Mouse (Mus musculus): ENCODE results near the gene Pold1. TPM values are rescaled to one million over a fixed set of nuclear protein-coding genes. Genes with fewer than 3 reads are reported as not detected.

The Pold1 gene
- polyA plus RNA-seq, 1 experiment from 2014 or later, result 62.3 TPM

DNA sequence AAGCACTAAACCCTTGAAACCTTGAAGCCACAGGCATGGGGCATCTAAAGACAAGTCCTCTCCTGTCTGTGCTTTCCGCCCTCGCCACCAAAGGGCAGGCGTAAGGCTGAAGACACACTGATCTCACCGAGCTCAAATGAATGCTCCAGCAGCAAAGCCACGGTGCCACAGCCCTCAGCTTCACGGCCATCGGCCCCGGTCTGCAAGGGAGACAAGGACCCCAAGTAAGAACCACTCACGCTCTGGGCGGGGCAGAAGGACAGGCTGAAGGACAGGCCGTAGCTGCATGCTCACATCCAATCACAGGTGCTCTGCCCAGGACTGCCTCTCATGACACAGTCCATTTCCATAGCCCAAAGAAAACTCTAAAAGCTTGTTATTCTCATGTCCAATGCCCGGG lies 54.0 kb downstream of the Pold1 start:
- H3K27me3 ChIP-seq (ENCODE audit: control insufficient read depth, insufficient read depth, low read length), result no peaks in the 10 kb centered on the region
- H3K4me3 ChIP-seq (ENCODE audit: low read depth, low read length), result no peak overlapping the region
- no peak overlapping the region for H3K9ac ChIP-seq (ENCODE audit: low read length)
- H3K4me1 ChIP-seq (ENCODE audit: control insufficient read depth, insufficient read depth, low read length), result peaks cover 6% of the 10 kb centered on the region; the same call in 1 of the 2 replicates
- H3K9me3 ChIP-seq (ENCODE audit: control insufficient read depth, low read length), result no peaks in the 10 kb centered on the region
- H3K4me2 ChIP-seq (ENCODE audit: low read depth), result no peak overlapping the region
- DNase-seq (ENCODE audit: low spot score), result no peak
- H3K36me3 ChIP-seq (ENCODE audit: control insufficient read depth, insufficient read depth, low read length), result peaks cover 7% of the 10 kb centered on the region
- H3K27ac ChIP-seq (ENCODE audit: low read depth, low read length), result no peak overlapping the region
- WGBS, result 93% methylated on average over 12 of the region's 12 CpGs
- ATAC-seq (ENCODE audit: insufficient read depth, low FRiP score, low TSS enrichment), result no peak

DNA sequence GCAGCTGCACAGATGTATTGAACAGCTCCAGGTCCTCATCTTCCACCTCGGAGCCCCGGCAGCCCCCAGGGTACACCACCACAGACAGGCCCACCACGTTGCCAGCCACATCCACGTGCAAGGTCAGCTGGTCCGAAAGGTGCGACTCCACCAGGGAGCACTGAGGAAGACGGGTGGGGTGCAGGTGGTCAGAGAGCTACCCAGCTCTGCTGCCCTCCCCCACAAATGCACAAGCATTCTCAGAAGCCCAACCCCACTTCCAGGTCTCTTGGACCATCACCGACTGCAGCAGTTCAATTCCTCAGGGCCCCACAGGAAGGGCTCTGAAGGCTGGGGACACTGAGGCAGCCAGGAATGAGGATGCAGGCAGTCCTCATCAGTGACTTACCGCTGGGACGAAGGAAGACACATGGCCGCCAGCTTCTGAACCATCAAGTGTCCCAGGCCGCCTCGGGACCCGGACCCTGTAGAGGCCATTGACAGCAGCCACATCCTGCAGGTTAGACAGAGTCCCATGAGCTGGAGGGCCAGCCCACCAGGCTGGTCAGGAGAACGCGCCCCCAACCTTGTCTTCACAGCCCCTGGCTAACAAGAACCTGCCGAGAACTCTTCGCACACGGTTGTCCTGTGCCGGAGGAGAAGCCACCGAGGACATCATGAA lies 56.4 kb downstream of the Pold1 start:
- Histone ChIP-seq H3K9ac (ENCODE audit: low read length) (no peak overlapping the region), H3K4me1 (ENCODE audit: control insufficient read depth, insufficient read depth, low read length) (peaks cover 6% of the 10 kb centered on the region; the same call in 1 of the 2 replicates), H3K4me3 (ENCODE audit: low read depth, low read length) (no peak overlapping the region), H3K27ac (ENCODE audit: low read depth, low read length) (no peak overlapping the region), H3K27me3 (ENCODE audit: control insufficient read depth, insufficient read depth, low read length) (no peaks in the 10 kb centered on the region), H3K9me3 (ENCODE audit: control insufficient read depth, low read length) (no peaks in the 10 kb centered on the region), H3K36me3 (ENCODE audit: control insufficient read depth, insufficient read depth, low read length) (peaks cover 10% of the 10 kb centered on the region), H3K4me2 (ENCODE audit: low read depth) (no peak overlapping the region)
- no peak for DNase-seq (ENCODE audit: low spot score)
- WGBS, result 94% methylated on average over 21 of the region's 21 CpGs
- no peak for ATAC-seq (ENCODE audit: insufficient read depth, low FRiP score, low TSS enrichment)

DNA sequence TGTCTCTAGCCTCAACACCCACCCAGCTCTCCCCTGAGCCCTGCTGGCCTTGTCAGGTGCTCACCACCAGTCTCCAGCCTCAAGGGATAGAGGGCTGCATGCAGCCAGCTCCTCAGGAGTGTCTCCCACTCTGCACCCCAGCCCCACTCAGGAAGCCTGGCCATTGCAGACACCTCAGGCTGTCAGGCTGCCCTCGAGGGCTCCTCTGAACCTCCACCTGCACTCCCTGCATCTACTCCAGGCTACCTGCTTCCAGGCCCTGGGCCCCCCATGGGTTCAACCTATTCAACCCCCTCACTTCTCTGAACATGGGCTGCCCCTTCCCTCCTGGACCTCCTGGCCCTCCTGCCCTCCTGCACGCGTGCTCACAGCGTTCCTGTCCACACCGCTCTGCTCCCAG lies 57.3 kb downstream of the Pold1 start:
- H3K36me3 ChIP-seq (ENCODE audit: control insufficient read depth, insufficient read depth, low read length), result peaks cover 10% of the 10 kb centered on the region
- H3K4me3 ChIP-seq (ENCODE audit: low read depth, low read length), result no peak overlapping the region
- H3K4me2 ChIP-seq (ENCODE audit: low read depth), result no peak overlapping the region
- ATAC-seq (ENCODE audit: insufficient read depth, low FRiP score, low TSS enrichment) (no peak), DNase-seq (ENCODE audit: low spot score) (no peak)
- no peak overlapping the region for H3K9ac ChIP-seq (ENCODE audit: low read length)
- no peak overlapping the region for H3K27ac ChIP-seq (ENCODE audit: low read depth, low read length)
- no peaks in the 10 kb centered on the region for H3K27me3 ChIP-seq (ENCODE audit: control insufficient read depth, insufficient read depth, low read length)
- no peaks in the 10 kb centered on the region for H3K9me3 ChIP-seq (ENCODE audit: control insufficient read depth, low read length)
- H3K4me1 ChIP-seq (ENCODE audit: control insufficient read depth, insufficient read depth, low read length), result peaks cover 6% of the 10 kb centered on the region; the same call in 1 of the 2 replicates
- 99% methylated on average over 5 of the region's 5 CpGs for WGBS

DNA sequence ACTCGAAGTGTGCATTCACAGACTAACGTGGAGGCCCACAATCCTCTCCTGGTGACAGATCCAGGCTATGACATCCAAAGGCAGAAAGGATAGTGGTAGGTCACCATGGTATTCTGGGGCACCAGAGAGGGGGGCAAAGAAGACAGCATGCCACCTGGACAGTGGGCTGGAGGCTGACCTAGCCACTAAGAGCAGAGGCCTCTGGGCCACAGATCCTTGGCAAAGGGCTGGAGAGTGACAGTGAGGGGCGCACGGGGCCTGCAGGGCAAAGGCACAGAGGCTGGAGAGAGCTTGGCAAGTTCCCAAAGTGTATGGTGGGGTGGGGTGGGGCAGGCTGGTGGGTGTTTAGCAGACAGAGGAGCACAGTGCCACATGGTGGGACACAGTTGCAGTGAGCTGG lies 58.4 kb downstream of the Pold1 start:
- H3K9ac ChIP-seq (ENCODE audit: low read length), result no peak overlapping the region
- 89% methylated on average over 4 of the region's 4 CpGs for WGBS
- H3K36me3 ChIP-seq (ENCODE audit: control insufficient read depth, insufficient read depth, low read length), result peaks cover 10% of the 10 kb centered on the region
- peaks cover 2% of the 10 kb centered on the region; the same call in 1 of the 2 replicates for H3K4me1 ChIP-seq (ENCODE audit: control insufficient read depth, insufficient read depth, low read length)
- no peak overlapping the region for H3K4me3 ChIP-seq (ENCODE audit: low read depth, low read length)
- no peaks in the 10 kb centered on the region for H3K27me3 ChIP-seq (ENCODE audit: control insufficient read depth, insufficient read depth, low read length)
- no peak for ATAC-seq (ENCODE audit: insufficient read depth, low FRiP score, low TSS enrichment)
- no peak for DNase-seq (ENCODE audit: low spot score)
- no peak overlapping the region for H3K27ac ChIP-seq (ENCODE audit: low read depth, low read length)
- H3K4me2 ChIP-seq (ENCODE audit: low read depth), result no peak overlapping the region
- H3K9me3 ChIP-seq (ENCODE audit: control insufficient read depth, low read length), result no peaks in the 10 kb centered on the region

DNA sequence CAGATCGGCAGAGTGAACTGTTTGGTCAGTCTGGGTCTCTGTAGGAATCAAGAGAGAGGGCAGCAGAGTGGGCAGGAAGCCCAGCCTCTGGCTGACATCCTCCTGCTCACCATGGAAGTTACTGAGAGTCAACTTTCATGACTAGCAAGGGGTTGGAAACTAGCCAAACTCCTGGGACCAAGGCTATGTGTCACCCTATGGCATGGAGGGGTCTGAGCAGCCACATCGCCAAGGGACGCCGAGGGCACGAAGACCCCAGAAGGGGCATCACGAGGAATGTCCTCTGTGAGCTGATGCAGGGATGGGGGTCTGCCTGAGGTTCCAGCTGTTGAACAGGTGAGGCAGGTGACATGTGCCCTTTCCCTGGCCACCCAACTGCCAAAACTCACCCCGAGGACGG lies 60.1 kb downstream of the Pold1 start:
- H3K27me3 ChIP-seq (ENCODE audit: control insufficient read depth, insufficient read depth, low read length), result no peaks in the 10 kb centered on the region
- no peak overlapping the region for H3K4me3 ChIP-seq (ENCODE audit: low read depth, low read length)
- no peak overlapping the region for H3K9ac ChIP-seq (ENCODE audit: low read length)
- no peaks in the 10 kb centered on the region for H3K4me1 ChIP-seq (ENCODE audit: control insufficient read depth, insufficient read depth, low read length)
- ATAC-seq (ENCODE audit: insufficient read depth, low FRiP score, low TSS enrichment) (no peak), DNase-seq (ENCODE audit: low spot score) (no peak)
- no peak overlapping the region for H3K27ac ChIP-seq (ENCODE audit: low read depth, low read length)
- WGBS, result 94% methylated on average over 8 of the region's 8 CpGs
- peaks cover 10% of the 10 kb centered on the region for H3K36me3 ChIP-seq (ENCODE audit: control insufficient read depth, insufficient read depth, low read length)
- H3K4me2 ChIP-seq (ENCODE audit: low read depth), result no peak overlapping the region
- H3K9me3 ChIP-seq (ENCODE audit: control insufficient read depth, low read length), result no peaks in the 10 kb centered on the region

DNA sequence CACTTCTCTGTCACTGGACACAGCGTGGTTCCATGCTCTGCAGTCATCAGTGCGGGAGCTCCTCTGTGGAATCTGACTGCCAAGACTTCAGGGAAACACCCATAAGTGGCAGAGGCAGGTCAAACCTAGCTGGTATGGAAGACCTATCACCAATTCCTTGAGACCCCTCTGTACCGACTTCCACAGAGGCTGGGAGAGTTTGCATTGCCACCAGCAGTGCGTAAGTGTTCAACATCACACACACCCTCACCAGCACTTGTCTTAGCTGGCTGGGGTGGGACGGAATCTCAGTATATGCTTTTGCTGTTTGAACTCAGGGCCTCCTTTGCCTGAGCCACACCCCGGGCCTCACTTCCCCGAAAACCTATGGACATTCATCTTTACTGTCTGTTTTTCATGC lies 60.7 kb downstream of the Pold1 start:
- Histone ChIP-seq H3K36me3 (ENCODE audit: control insufficient read depth, insufficient read depth, low read length) (peaks cover 7% of the 10 kb centered on the region), H3K4me3 (ENCODE audit: low read depth, low read length) (no peak overlapping the region), H3K27me3 (ENCODE audit: control insufficient read depth, insufficient read depth, low read length) (no peaks in the 10 kb centered on the region), H3K4me1 (ENCODE audit: control insufficient read depth, insufficient read depth, low read length) (no peaks in the 10 kb centered on the region), H3K27ac (ENCODE audit: low read depth, low read length) (no peak overlapping the region), H3K4me2 (ENCODE audit: low read depth) (no peak overlapping the region), H3K9ac (ENCODE audit: low read length) (no peak overlapping the region), H3K9me3 (ENCODE audit: control insufficient read depth, low read length) (no peaks in the 10 kb centered on the region)
- WGBS, result 92% methylated on average over 7 of the region's 7 CpGs
- ATAC-seq (ENCODE audit: insufficient read depth, low FRiP score, low TSS enrichment) (no peak), DNase-seq (ENCODE audit: low spot score) (no peak)

DNA sequence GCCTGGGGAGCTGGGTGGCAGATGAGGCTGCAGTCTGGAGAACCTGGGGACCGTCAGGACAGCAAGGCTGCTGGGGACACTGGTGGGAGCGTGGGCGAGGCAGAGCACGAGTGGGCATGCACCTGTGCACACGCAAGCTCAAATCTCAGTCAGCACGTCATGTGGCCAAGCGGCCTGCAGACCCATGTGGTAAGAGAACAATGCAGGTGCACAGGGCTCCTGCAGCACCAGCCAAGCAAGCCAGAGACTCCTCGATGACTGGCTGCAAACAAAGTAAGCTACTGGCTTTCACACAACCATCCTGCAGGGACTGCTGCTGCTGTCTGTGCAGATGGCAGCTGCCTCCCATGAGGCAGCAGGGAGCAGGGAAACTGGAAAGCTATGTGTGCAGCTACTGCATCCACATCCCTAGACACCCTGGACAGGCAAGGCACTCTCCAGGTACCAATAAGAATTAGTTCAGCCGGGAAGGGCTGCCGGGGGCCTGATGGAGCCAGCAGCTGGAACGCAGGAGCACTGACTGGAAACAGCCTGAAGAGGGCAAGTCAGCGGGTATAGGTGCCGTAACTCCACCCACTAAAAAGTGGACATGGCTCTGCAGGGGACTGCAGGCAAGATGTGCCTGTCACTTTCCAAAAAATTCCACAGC lies 61.6 kb downstream of the Pold1 start:
- no peak overlapping the region for H3K9ac ChIP-seq (ENCODE audit: low read length)
- no peak for DNase-seq (ENCODE audit: low spot score)

DNA sequence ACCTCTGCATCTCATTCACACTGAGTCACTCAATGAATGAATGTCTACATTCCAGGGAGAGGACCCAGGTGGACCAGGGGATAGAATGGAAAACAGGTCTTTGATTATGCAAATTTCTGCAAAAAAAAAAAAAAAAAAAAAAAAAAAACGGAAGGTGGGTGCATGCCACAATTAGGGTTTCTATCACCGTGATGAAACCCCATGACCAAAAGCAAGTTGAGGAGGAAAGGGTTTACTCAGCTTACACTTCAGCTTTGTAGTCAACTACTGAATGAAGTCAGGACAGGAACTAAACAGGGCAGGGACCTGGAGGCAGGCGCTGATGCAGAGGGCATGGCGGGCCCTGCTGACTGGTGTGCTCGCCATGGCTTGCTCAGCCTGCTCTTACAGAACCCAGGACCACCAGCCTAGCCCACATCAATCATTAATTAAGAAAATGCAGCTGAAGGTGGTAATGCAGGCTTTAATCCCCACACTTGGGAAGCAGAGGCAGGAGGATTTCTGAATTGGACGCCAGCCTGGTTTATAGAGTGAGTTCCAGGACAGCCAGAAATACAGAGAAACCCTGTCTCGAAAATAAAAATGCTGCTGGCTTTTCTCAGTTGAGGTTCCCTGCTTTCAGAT lies 63.0 kb downstream of the Pold1 start:
- no peaks in the 10 kb centered on the region for H3K9me3 ChIP-seq (ENCODE audit: control insufficient read depth, low read length)
- no peak overlapping the region for H3K9ac ChIP-seq (ENCODE audit: low read length)
- no peaks in the 10 kb centered on the region for H3K4me1 ChIP-seq (ENCODE audit: control insufficient read depth, insufficient read depth, low read length)
- ATAC-seq (ENCODE audit: insufficient read depth, low FRiP score, low TSS enrichment), result peak; percentile 50; the same call in 1 of the 2 replicates
- H3K36me3 ChIP-seq (ENCODE audit: control insufficient read depth, insufficient read depth, low read length), result 0 out of 2 replicates have a peak, but pooled peaks cover 3% of the 10 kb centered on the region
- H3K27me3 ChIP-seq (ENCODE audit: control insufficient read depth, insufficient read depth, low read length), result no peaks in the 10 kb centered on the region
- H3K4me3 ChIP-seq (ENCODE audit: low read depth, low read length), result no peak overlapping the region
- no peak overlapping the region for H3K27ac ChIP-seq (ENCODE audit: low read depth, low read length)
- 71% methylated on average over 7 of the region's 7 CpGs for WGBS
- no peak for DNase-seq (ENCODE audit: low spot score)
- H3K4me2 ChIP-seq (ENCODE audit: low read depth), result no peak overlapping the region

More for the DNA sequence above, 61.6 kb downstream of the Pold1 start:
- H3K4me2 ChIP-seq (ENCODE audit: low read depth), result no peak overlapping the region
- H3K4me3 ChIP-seq (ENCODE audit: low read depth, low read length), result no peak overlapping the region
- no peak overlapping the region for H3K27ac ChIP-seq (ENCODE audit: low read depth, low read length)
- 65% methylated on average over 13 of the region's 13 CpGs for WGBS
- H3K27me3 ChIP-seq (ENCODE audit: control insufficient read depth, insufficient read depth, low read length), result no peaks in the 10 kb centered on the region
- peaks cover 7% of the 10 kb centered on the region for H3K36me3 ChIP-seq (ENCODE audit: control insufficient read depth, insufficient read depth, low read length)
- H3K4me1 ChIP-seq (ENCODE audit: control insufficient read depth, insufficient read depth, low read length), result no peaks in the 10 kb centered on the region
- ATAC-seq (ENCODE audit: insufficient read depth, low FRiP score, low TSS enrichment), result no peak
- no peaks in the 10 kb centered on the region for H3K9me3 ChIP-seq (ENCODE audit: control insufficient read depth, low read length)

Data from neural tube, embryonic 11.5 days (tissue).